In the genomic region with DNA sequence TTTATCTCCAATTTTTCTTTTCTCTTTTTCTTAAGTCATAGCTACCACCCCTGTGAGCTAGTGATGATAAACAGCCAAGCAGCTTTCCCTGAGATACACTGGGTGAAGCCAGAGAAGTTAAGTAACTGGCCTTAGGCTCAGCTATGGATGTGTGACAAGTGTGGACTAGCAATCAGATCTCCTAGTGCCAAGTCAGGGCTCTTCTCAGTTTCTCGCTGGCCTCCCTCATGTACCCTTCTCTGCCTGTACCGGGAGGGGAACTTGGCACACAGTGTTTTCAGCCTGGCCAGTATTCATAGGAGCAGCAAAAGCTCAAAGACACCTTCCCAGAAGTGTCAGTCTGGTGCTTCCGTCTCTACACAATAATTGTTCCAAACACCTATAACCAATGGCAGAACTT, we compare ENCODE assay signal across 19 mouse cellular contexts.
"Had no signal": no experiment of that assay in that cellular context is flagged by ENCODE, and none has a peak within 500 bp of the region (broad histone marks: within the 10 kb centered on the region; RNA-seq: fewer than 3 reads in every experiment).

No protein-coding gene starts in this region.

- H3K36me3 ChIP-seq: kidney, embryonic 15.5 days; limb, embryonic 10.5 days; limb, embryonic 13.5 days; liver, embryonic 12.5 days; liver, embryonic 15.5 days; lung, embryonic 15.5 days had no signal

- H3K27ac ChIP-seq: kidney, embryonic 15.5 days; layer of hippocampus, adult 2 months; limb, embryonic 10.5 days; limb, embryonic 13.5 days; liver, embryonic 12.5 days; liver, embryonic 15.5 days; lung, embryonic 15.5 days had no signal

- ATAC-seq: liver, embryonic 12.5 days had no signal

- H3K9me3 ChIP-seq: kidney, embryonic 15.5 days; limb, embryonic 10.5 days; limb, embryonic 13.5 days; liver, embryonic 12.5 days; liver, embryonic 15.5 days; lung, embryonic 15.5 days; megakaryocyte, embryonic 14.5 days had no signal

- H3K4me3 ChIP-seq: kidney, embryonic 15.5 days; layer of hippocampus, adult 2 months; limb, embryonic 10.5 days; limb, embryonic 13.5 days; liver, embryonic 12.5 days; liver, embryonic 15.5 days; lung, embryonic 15.5 days; megakaryocyte, embryonic 14.5 days had no signal

- DNase-seq: kidney, adult 8-10 months; kidney, postnatal 10 days; layer of hippocampus, adult 9-11 months; liver; lung, adult 18-20 months; lung, postnatal 10 days; lung, postnatal 36 days; midbrain, embryonic 14.5 days; thymus, adult 18-20 months; thymus, postnatal 36 days had no signal

- H3K9ac ChIP-seq: kidney, embryonic 15.5 days; limb, embryonic 13.5 days; liver, embryonic 12.5 days; liver, embryonic 15.5 days; lung, embryonic 15.5 days had no signal

- H3K27me3 ChIP-seq: kidney, embryonic 15.5 days; limb, embryonic 13.5 days; liver, embryonic 12.5 days; liver, embryonic 15.5 days; lung, embryonic 15.5 days had no signal

- H3K4me2 ChIP-seq: kidney, embryonic 15.5 days; limb, embryonic 13.5 days; liver, embryonic 12.5 days; liver, embryonic 15.5 days; lung, embryonic 15.5 days; midbrain, embryonic 11.5 days had no signal
